Mouse (Mus musculus) kidney, embryonic 15.5 days (tissue): ENCODE results near the gene Slamf1. TPM values are rescaled to one million over a fixed set of nuclear protein-coding genes. Genes with fewer than 3 reads are reported as not detected.

ENCODE experiments used
- polyA plus RNA-seq: library from polyadenylated mRNA; unstranded; fragments of >200 nt; fragmentation: Nextera tagmentation; extraction: Ambion mirVana; gene quantifications from 2 replicates; pipeline ENCODE4 v1.2.1, GENCODE M21; 2015

Slamf1 gene
- polyA plus RNA-seq, 1 experiment from 2014 or later: 0.10 TPM

Other genes starting within 250 kb of the Slamf1 start
- gene Itln1, start 231.8 kb upstream of the Slamf1 start, polyA plus RNA-seq: not detected in 2 replicates
- gene Cd244a, start 207.9 kb upstream of the Slamf1 start, polyA plus RNA-seq: 0.08 and 0.26 TPM in 2 replicates
- 0.32 and 0.42 TPM in 2 replicates for gene Ly9, start 159.7 kb upstream of the Slamf1 start, polyA plus RNA-seq
- 0.13 TPM in 1 of 2 replicates, not detected in the other for gene Slamf7, start 114.1 kb upstream of the Slamf1 start, polyA plus RNA-seq
- gene Cd48, start 85.1 kb upstream of the Slamf1 start, polyA plus RNA-seq: 2.3 and 2.9 TPM in 2 replicates
- 0.79 and 1.1 TPM in 2 replicates for gene Cd84, start 72.6 kb downstream of the Slamf1 start, polyA plus RNA-seq
- gene Gm10521, start 128.5 kb downstream of the Slamf1 start, polyA plus RNA-seq: not detected in 2 replicates
- 0.09 and 0.29 TPM in 2 replicates for gene Slamf6, start 150.4 kb downstream of the Slamf1 start, polyA plus RNA-seq